Mouse (Mus musculus) CH12.LX (cell line): ENCODE data around the gene Gm26602. TPM values are rescaled to one million over a fixed set of nuclear protein-coding genes. Genes with fewer than 3 reads are reported as not detected.

Experiments
- DNase-seq: peaks from one replicate; pipeline ENCODE4 v3.0.0-alpha.2; 2013; ENCODE audit errors: extremely low read depth
- H3K27ac ChIP-seq: 2 replicates; pipeline ENCODE4 v1.5.1; 2012; ENCODE audit warnings: low read depth, mild to moderate bottlenecking, control low read depth, moderate library complexity; ENCODE audit not compliant: insufficient read depth
- H3K27me3 ChIP-seq: replicated peaks from 2 replicates; pipeline ENCODE3; 2012; ENCODE audit warnings: inconsistent platforms
- H3K36me3 ChIP-seq, 2 experiments: replicated peaks in 1 of 2; 2 replicates each; pipeline versions ENCODE3 to v1.6.1; 2012; ENCODE audit warnings: inconsistent platforms in 1 of 2, low read length in 1 of 2, mild to moderate bottlenecking in 1 of 2, mixed read lengths in 1 of 2, moderate library complexity in 1 of 2; ENCODE audit not compliant: control insufficient read depth in 1 of 2, insufficient read depth in 1 of 2
- H3K4me1 ChIP-seq, 2 experiments: 2 replicates each; pipeline ENCODE4 v1.6.1; 2012; ENCODE audit warnings: inconsistent platforms in 1 of 2, moderate library complexity in 1 of 2; ENCODE audit not compliant: insufficient read depth in 2 of 2, control insufficient read depth in 1 of 2
- H3K4me2 ChIP-seq: 2 replicates; pipeline ENCODE4 v1.6.1; 2012; ENCODE audit warnings: low read depth, mild to moderate bottlenecking, control low read depth; ENCODE audit not compliant: poor library complexity, insufficient read depth, severe bottlenecking
- H3K4me3 ChIP-seq, 3 experiments: fragments of 150-350 bp in 1 of 3; sonication (generic) in 1 of 3; replicated peaks in 1 of 3; 2 replicates each; pipeline versions ENCODE3 to v1.5.1; 2011 to 2012; ENCODE audit warnings: low read depth in 2 of 3, low read length in 2 of 3, mild to moderate bottlenecking in 2 of 3, moderate library complexity in 2 of 3, control low read depth in 1 of 3, improper control_type of control experiment in 1 of 3, inconsistent platforms in 1 of 3, mixed read lengths in 1 of 3; ENCODE audit not compliant: poor library complexity in 1 of 3
- H3K79me2 ChIP-seq: replicated peaks from 2 replicates; pipeline ENCODE4 v1.6.1; 2012; ENCODE audit warnings: mild to moderate bottlenecking, moderate library complexity; ENCODE audit not compliant: control insufficient read depth, poor library complexity, insufficient read depth, severe bottlenecking; ENCODE audit errors: extremely low read depth
- H3K9ac ChIP-seq: 2 replicates; pipeline ENCODE4 v1.6.1; 2012; ENCODE audit warnings: low read depth, mild to moderate bottlenecking, control low read depth, moderate library complexity; ENCODE audit not compliant: insufficient read depth
- H3K9me3 ChIP-seq: replicated peaks from 2 replicates; pipeline ENCODE3; 2012; ENCODE audit warnings: low read length, inconsistent platforms, mixed read lengths
- BHLHE40 ChIP-seq: IDR thresholded peaks from 2 replicates; pipeline ENCODE4 v1.6.1; 2011; ENCODE audit warnings: mild to moderate bottlenecking, low read depth, low read length, improper control_type of control experiment
- CHD2 ChIP-seq: IDR thresholded peaks from 2 replicates; pipeline ENCODE4 v1.6.1; 2011; ENCODE audit warnings: low read length, improper control_type of control experiment
- CTCF ChIP-seq, 2 experiments: IDR thresholded peaks in 1 of 2; conservative IDR thresholded peaks in 1 of 2; 2 replicates each; pipeline ENCODE4 v1.5.1; 2011 to 2012; ENCODE audit warnings: low read depth in 2 of 2, low read length in 2 of 2, improper control_type of control experiment in 1 of 2, inconsistent platforms in 1 of 2, mild to moderate bottlenecking in 1 of 2, moderate library complexity in 1 of 2
- E2F4 ChIP-seq: IDR thresholded peaks from 2 replicates; pipeline ENCODE4 v1.6.1; 2011; ENCODE audit warnings: low read depth, low read length, improper control_type of control experiment; ENCODE audit not compliant: insufficient replicate concordance
- EP300 ChIP-seq: IDR thresholded peaks from 2 replicates; pipeline ENCODE4 v1.6.1; 2011; ENCODE audit warnings: low read length, improper control_type of control experiment
- ETS1 ChIP-seq: conservative IDR thresholded peaks from 2 replicates; pipeline ENCODE4 v1.6.1; 2012; ENCODE audit warnings: low read depth, mild to moderate bottlenecking, inconsistent platforms, low read length, improper control_type of control experiment, moderate library complexity
- GABPA ChIP-seq: IDR thresholded peaks from 2 replicates; pipeline ENCODE4 v1.6.1; 2012; ENCODE audit warnings: low read depth, low read length, improper control_type of control experiment, inconsistent platforms; ENCODE audit not compliant: insufficient replicate concordance
- HCFC1 ChIP-seq: IDR thresholded peaks from 2 replicates; pipeline ENCODE4 v1.6.1; 2012; ENCODE audit warnings: low read depth, mild to moderate bottlenecking, inconsistent platforms, low read length, improper control_type of control experiment
- IRF4 ChIP-seq: IDR thresholded peaks from 2 replicates; pipeline ENCODE4 v1.6.1; 2014; ENCODE audit warnings: low read depth, mild to moderate bottlenecking, inconsistent platforms, low read length, improper control_type of control experiment
- JUN ChIP-seq: IDR thresholded peaks from 2 replicates; pipeline ENCODE4 v1.6.1; 2011; ENCODE audit warnings: low read depth, mild to moderate bottlenecking, low read length, improper control_type of control experiment, moderate library complexity; ENCODE audit not compliant: insufficient read depth
- JUND ChIP-seq: conservative IDR thresholded peaks from 2 replicates; pipeline ENCODE4 v1.6.1; 2011; ENCODE audit warnings: low read depth, low read length, improper control_type of control experiment
- MAX ChIP-seq: IDR thresholded peaks from 2 replicates; pipeline ENCODE4 v1.6.1; 2011; ENCODE audit warnings: low read length, improper control_type of control experiment
- MAZ ChIP-seq: IDR thresholded peaks from 2 replicates; pipeline ENCODE4 v1.6.1; 2012; ENCODE audit warnings: low read depth, mild to moderate bottlenecking, inconsistent platforms, low read length, improper control_type of control experiment, moderate library complexity
- MEF2A ChIP-seq: IDR thresholded peaks from 2 replicates; pipeline ENCODE4 v1.6.1; 2014; ENCODE audit warnings: low read depth, mild to moderate bottlenecking, inconsistent platforms, low read length, improper control_type of control experiment, borderline replicate concordance
- MXI1 ChIP-seq: IDR thresholded peaks from 2 replicates; pipeline ENCODE4 v1.6.1; 2011; ENCODE audit warnings: mild to moderate bottlenecking, low read depth, low read length, improper control_type of control experiment
- NELFE ChIP-seq: IDR thresholded peaks from 2 replicates; pipeline ENCODE4 v1.6.1; 2011; ENCODE audit warnings: low read depth, low read length, improper control_type of control experiment
- NRF1 ChIP-seq: IDR thresholded peaks from 2 replicates; pipeline ENCODE4 v1.6.1; 2014; ENCODE audit warnings: low read depth, mild to moderate bottlenecking, inconsistent platforms, low read length, improper control_type of control experiment, moderate library complexity
- POLR2A ChIP-seq: IDR thresholded peaks from 2 replicates; pipeline ENCODE4 v1.6.1; 2011; ENCODE audit warnings: low read depth, mild to moderate bottlenecking, improper control_type of control experiment, low read length
- POLR2AphosphoS2 ChIP-seq: IDR thresholded peaks from 2 replicates; pipeline ENCODE4 v1.6.1; 2011; ENCODE audit warnings: low read depth, low read length, improper control_type of control experiment
- RAD21 ChIP-seq: IDR thresholded peaks from 2 replicates; pipeline ENCODE4 v1.6.1; 2011; ENCODE audit warnings: low read depth, mild to moderate bottlenecking, low read length, improper control_type of control experiment, moderate library complexity
- RCOR1 ChIP-seq: conservative IDR thresholded peaks from 2 replicates; pipeline ENCODE4 v1.6.1; 2012; ENCODE audit warnings: low read depth, mild to moderate bottlenecking, inconsistent platforms, low read length, improper control_type of control experiment
- SIN3A ChIP-seq: IDR thresholded peaks from 2 replicates; pipeline ENCODE4 v1.6.1; 2012; ENCODE audit warnings: low read length, improper control_type of control experiment, inconsistent platforms
- TCF12 ChIP-seq: IDR thresholded peaks from 2 replicates; pipeline ENCODE4 v1.6.1; 2014; ENCODE audit warnings: low read depth, mild to moderate bottlenecking, inconsistent platforms, low read length, improper control_type of control experiment
- UBTF ChIP-seq: IDR thresholded peaks from 2 replicates; pipeline ENCODE4 v1.6.1; 2012; ENCODE audit warnings: low read depth, mild to moderate bottlenecking, inconsistent platforms, low read length, improper control_type of control experiment, moderate library complexity
- ZNF384 ChIP-seq: IDR thresholded peaks from 2 replicates; pipeline ENCODE4 v1.6.1; 2012; ENCODE audit warnings: low read depth, low read length, improper control_type of control experiment, inconsistent platforms
- dilution Hi-C: fragments of 300-500 bp; cut with MboI; formaldehyde crosslinking; loops from 2 replicates; pipeline ENCODE4 v1.14.3; 2020; ENCODE audit warnings: low sequenced_read_pairs; ENCODE audit not compliant: extremely low pct_unique_long_range_greater_than_20kb, extremely low pct_ligation_motif_present
- in situ Hi-C: fragments of 300-500 bp; cut with MboI; formaldehyde crosslinking; loops from 3 replicates; pipeline ENCODE4 v1.14.3; 2019; ENCODE audit warnings: low sequenced_read_pairs, low pct_ligation_motif_present, low pct_unique_long_range_greater_than_20kb, mixed read lengths
- polyA plus RNA-seq: library from polyadenylated mRNA; unstranded; fragments of >175 nt; gene quantifications from 2 replicates; pipeline ENCODE4 v1.2.1, GENCODE M21; 2012; ENCODE audit warnings: low read depth; ENCODE audit not compliant: insufficient read length
- total RNA-seq, 2 experiments: library from RNA; depleted of rRNA; stranded (reverse); fragments of 300-350 nt in 1 of 2; fragments of >200 nt in 1 of 2; gene quantifications; 2 replicates each; pipeline ENCODE4 v1.2.3; 2012 to 2014

Gene Gm26602
- total and polyA plus RNA-seq, 3 experiments, result 8.1 TPM; not detected in 2

DNA sequence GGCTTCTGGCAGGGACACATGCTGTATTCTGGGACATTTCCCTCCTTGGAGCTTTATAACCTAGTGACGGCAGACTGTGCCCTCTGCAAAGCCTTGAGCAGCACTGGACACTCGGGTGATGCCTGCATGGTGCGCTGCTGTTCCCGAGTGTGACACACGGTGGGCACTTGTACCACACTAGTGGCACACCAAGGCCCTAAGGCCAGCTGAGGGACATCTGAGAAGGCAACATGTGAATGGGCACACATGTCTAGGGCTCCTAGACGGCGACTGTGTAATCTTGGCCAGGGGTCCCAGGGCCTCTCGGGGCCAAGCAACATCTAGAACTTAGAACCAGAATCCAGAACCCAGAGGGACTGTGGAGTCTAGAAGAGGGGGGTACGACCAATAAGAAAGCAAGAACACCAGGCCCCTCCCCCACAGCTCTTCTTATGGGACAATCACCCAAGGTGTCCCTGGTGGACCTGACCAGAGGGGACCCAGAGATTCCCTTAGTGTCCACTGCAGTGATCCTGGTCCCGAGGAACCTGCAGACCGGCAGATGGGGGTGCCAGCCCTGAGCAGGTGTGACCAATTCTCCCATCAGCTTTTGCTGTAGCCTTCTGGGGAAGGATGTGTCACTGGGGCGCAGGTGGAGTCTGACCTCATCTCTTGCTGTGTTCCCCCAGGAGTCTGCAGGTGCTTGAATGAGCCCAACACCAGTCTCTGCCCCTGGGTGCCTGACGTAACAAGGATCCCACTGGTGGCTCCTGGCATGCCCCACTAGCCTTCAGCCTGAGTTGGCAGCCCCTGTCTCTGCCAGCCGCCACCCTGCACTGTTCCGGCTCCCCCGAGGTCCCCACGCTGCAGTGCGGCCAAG is 19.5 kb downstream of the Gm26602 start:
- H3K9me3 ChIP-seq, result no peaks in the 10 kb centered on the region
- no peaks in the 10 kb centered on the region for H3K27me3 ChIP-seq
- TF ChIP-seq RAD21 (no peak; the same call in none of the 2 replicates), GABPA (no peak), CTCF (conservative IDR thresholded peaks at IDR 0.05 in 1 of 2, IDR thresholded peaks at IDR 0.05 in 1 of 2; ENCODE audit: low read depth in 2 of 2, low read length in 2 of 2) (peak in 1 of 2 experiments; percentile 17; a peak in 1 of 4 replicates), E2F4 (no peak), NRF1 (0 out of 2 replicates have a peak, but pooled peaks have one; percentile 22), HCFC1 (no peak), ZNF384 (no peak), BHLHE40 (peak; percentile 62), MAX (peak; percentile 57; the same call in 1 of the 2 replicates), SIN3A (peak; percentile 83; the same call in 1 of the 2 replicates), ETS1 (peak; percentile 85), POLR2AphosphoS2 (peak; percentile 37; the same call in 1 of the 2 replicates), EP300 (peak; percentile 74), MXI1 (no peak), TCF12 (peak; percentile 96), NELFE (no peak), MEF2A (peak; percentile 78), JUN (peak; percentile 65), JUND (0 out of 2 replicates have a peak, but pooled peaks have one; percentile 26), CHD2 (peak; percentile 29; the same call in 1 of the 2 replicates), RCOR1 (0 out of 2 replicates have a peak, but pooled peaks have one; percentile 29), UBTF (no peak), POLR2A (0 out of 2 replicates have a peak, but pooled peaks have one; percentile 20), MAZ (no peak; the same call in 1 of the 2 replicates), IRF4 (no peak)
- TF ChIP-seq, all 38 proteins: peak for 15
- Histone ChIP-seq H3K27ac (peak overlapping the region; percentile 65), H3K4me3 (peak overlapping the region; percentile 72 to 96 (median 91)), H3K4me1 (peaks cover 26 to 69% of the 10 kb centered on the region in 2 experiments), H3K4me2 (peak overlapping the region; percentile 78), H3K36me3 (peaks cover 43 to 55% of the 10 kb centered on the region in 2 experiments), H3K79me2 (peaks cover 83% of the 10 kb centered on the region), H3K9ac (peak overlapping the region; percentile 98)
- DNase-seq, result peak; percentile 76
- dilution Hi-C loops, result no loop called here
- in situ Hi-C loops, result loop anchor here (5.0 kb wide), 2 partner anchors 32 to 38 kb away; partner anchors contain the start of genes Cfd and Wdr18
